Mouse (Mus musculus) bone marrow macrophage, adult 2 months (primary cell): ENCODE data around the gene Rps16.

Experiments used
- CTCF ChIP-seq: IDR thresholded peaks from 2 replicates; pipeline ENCODE4 v1.5.1; 2012; ENCODE audit warnings: low read depth, mild to moderate bottlenecking, low read length, moderate library complexity
- POLR2A ChIP-seq: IDR thresholded peaks from 2 replicates; pipeline ENCODE4 v1.6.1; 2012; ENCODE audit warnings: mild to moderate bottlenecking, low read depth, low read length, borderline replicate concordance

- TF ChIP-seq POLR2A (no peak), CTCF (no peak)
These were observed 17.3 kb downstream of the Rps16 start for GRCm38 (mm10) chr7:28367663-28368275.
